Mouse (Mus musculus) MN1 (cell line): ENCODE results near the gene Smg6.
"Not testable (repeated sequence)": the region's sequence is repeated elsewhere in the genome, so short reads cannot be mapped to it uniquely, and the experiment has no call there.

ENCODE experiments used
- DNase-seq: peaks from one replicate; pipeline ENCODE4 v3.0.0-alpha.2; 2016; ENCODE audit warnings: low spot score

The Smg6 gene

DNA sequence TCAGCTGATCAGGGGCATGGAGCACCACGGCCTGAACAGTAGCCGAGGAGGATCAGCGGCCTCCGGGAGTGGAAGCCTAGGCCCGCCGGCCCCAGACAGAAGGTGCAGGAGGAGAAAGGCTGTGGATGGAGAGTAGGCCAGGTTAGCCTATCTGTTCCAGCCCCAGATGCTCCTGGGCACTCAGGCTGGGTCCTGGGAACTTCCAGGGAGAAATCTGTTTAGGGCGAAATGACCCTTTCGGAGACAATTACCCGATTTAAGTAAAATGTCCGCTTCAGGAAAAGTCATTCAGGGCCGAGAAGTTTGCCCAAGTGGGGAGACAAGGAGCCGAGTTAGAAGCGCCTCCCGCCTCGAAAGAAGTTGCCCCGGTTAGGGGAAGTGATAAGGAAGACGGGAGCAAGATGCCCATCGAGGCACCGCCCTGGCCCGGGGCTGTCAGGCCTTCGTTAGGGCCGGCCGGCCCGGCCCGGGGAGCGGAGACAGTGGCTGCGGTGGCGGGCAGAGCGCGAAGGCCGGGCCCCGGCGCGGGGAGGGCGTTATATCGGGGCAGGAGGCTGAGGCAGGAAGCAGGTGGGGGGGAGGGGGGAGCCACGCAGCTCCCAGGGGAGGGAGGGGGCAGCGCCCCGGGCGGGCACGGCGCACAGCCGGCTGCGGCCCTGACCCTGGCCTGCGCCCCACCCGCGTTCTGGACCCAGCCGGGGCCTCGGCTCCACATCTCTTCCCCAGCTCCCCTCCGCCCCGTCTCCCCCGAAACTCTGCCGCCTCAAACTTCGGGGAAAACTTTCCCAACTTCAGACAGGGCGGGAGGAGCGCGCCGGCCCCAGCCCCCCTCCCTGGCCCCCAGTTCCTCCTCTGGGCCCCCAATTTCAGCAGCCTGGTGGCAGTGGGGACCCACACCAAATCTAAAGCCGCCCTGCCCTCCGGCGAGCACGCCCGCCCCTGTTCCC is 242.3 kb downstream of the Smg6 start:
- no peak for DNase-seq

DNA sequence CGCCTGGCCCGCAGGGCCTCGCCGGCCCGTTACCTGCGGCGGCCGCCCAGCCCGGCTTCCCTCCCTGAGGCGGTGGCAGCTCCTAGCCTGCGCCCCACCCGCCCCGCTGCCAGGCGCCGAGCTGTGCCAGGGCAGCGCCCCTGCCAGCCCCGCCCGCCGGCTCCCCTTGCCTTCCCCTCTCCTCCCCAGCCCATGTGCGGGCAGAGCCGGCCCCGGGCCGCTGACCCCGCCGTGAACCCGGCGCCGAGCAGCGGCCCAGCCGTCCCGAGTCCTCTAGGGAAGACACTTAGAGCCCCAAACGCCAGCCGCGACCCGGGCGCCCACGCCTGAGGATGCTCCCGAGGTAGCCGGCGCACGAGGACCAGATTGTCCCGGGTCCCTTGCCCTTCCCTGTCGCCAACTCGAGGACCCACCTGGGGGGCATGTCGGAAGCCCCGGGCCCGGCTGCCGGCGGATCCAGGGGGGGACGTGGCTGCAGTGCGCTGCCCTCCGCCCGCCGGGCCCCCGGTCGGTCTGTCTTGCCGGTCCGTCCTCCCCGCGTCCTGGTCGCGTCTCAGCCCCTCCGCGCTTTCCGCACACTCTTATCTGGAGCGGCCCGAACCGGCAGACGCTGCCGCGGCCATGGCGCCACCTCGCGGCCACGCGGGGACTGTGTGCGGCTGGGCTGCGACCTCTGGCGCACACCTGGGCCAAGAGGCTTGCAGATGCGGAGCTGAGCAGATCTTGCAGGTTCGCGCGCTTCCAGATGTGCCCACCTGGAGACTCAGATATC is 243.2 kb downstream of the Smg6 start:
- DNase-seq = no peak

DNA sequence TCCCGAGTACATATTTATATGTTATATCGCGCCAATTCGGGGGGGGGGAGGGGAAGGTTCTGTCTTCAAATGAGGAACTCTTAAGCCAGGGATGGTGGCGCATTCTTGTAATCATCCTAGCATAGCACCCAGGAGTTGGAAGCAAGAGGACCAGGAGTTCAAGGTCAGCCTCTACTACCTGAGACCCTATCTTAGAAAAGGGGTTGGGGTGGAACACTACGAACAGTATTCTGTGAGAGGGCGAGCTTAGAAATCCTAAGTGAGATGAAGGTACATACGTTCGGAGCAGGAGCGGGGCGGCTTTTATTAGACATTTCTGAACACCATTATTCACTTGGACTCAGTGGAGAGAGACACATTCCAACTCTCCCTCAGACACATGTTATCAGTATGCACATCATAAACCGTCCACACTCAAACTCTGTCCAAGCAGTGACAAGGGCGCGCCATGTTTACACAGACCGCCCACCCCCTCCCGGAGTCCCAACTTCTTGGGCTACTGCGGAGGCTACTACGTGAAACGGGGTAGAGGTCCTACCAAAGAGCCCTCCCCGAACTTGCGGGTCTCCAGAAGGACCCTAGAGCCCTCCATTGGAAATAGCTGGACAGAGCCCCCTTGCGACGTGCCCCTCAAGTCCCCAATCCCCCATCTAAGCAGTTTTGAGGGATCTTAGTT is 243.9 kb downstream of the Smg6 start, which contains the start of gene Hic1:
Hic1 (minus strand) TSS at position 115 of the 676 bp plus-strand sequence.
- no peak for DNase-seq

DNA sequence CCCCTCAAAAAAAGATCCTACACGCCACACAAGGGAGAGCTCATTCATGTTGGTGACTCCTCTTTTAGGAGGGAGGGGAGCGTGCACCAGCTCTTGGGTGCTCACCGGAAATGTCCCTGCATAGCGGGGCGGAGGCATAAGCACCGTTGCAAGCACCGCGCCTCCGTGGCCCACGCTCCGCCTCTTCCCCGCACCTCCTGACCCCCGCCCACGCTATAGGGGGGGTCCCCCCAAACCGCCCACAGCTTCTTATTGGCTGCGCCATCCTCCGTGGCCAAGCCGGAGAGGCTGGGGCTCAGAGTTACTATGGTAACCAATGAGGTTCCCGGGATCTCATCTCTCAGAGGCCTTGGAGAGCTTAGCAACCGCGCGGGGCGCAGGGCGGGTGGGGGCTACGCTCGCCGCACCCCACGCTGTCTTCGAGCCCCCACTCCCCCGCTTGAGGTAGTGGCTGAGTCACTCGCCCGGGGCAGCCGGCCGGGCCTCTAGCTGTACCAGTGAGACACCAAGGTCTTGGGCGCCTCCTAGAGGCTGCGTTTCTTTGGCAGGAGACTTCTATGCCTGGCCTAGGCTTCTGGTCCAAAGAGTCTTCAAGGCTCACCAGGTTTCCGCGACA is 244.6 kb downstream of the Smg6 start:
- DNase-seq = peak; percentile 86

DNA sequence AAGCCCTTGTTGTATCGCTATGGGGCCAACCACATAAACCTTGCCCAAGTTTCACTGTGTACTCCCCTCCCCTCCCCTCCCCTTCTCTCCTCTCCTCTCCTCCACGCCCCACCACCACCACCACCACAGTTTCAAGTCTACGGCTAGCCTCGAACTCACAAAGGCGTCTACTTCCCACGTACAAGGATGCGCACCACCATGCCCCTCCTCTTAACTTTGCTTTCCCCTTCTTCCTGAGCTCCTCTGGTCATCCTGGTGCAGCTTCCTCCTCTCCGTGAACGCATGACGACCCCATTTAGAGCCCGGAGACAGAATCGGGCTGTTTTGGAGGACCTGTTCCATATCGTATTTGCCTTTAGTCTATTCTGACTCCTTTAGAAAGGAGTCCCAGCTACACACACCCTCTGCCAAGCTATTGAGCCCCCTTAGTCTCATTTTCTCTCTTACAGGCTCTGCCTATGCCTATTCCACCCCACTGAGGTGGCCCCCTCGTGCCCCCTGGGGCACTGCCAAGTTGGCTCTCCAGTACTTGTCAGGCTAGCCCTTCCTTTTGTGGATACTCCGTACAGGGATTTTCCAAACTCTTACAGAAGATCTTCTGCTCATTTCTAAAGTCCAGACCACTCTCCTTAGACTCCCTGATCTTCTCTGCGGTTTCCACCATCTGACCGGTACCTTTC is 245.7 kb downstream of the Smg6 start:
- no peak for DNase-seq

DNA sequence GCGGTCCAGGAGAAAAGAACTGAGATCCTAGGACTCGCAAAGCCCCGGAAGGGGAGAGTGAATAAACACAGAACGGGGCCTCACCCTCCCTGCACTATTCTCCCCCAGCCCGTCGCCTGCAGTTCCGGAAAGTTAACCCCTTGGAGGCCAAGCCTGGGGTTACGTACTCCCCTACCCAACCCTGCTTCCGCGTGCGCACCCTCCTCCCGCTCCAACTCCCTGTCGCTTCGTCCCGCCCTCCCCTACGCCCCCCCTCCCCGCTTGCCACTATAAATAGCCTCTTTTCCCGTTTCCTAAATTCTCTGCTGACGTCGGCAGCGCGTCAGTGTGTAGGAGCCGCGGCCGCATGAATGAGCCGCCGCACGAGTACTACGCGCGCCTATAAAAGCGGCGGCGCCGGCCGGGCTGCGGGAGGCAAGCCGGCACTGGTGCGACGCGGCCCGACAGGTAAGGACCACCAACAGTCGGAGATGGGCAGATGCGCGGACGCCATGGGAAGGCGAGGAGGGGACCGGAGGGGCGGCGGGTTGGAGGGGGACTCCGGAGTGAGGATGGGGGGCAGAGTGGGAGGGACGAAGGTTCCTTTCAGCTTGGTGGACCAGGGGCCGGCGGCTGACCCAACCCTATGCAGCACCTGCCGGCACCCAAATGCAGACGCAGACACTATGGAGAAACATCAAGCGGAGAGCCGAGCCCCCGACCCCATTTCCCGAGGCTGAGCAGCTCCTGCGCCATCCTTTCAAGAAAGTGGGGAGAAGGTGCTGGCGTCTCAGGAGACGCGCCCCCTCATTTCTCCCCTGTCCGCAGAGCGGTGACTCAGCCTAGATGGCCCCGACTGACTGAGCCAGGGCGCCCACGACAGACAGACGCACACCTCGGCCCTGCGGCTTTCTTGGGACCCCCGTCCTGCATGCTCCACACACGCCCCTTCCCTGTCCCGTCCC is 246.8 kb downstream of the Smg6 start:
- DNase-seq = peak; percentile 79

DNA sequence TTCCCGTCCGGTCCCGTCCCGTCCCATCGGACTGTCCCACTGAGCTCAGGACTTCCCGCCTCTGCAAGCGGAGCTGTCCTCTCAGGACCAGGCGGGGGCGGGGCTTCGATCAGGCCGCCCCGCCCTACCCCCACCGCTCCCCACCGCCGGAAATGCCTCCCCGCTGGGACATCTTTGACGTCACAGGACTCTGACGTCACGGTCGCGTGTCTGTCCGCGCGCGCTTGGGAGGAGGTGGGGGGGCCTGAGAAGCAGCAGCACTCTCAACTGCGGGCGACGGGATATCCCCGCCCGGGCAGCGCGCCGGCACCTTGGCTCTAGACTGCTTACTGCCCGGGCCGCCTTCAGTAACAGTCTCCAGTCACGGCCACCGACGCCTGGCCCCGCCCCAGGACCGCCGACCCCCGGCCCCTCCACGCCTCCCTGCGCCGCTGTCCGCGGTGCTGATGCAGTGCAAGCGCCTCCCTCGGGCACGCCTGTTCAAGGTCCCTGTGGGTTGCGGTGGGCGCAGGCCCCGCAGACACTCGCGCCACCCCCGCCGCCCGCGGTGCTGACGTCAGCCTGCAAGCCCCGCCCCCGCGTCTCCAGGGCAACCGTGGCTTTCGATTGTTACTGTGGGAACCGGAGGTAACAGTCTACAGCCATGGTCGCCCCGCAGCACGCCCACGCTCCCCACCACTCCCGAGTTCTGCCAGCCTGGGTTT is 247.6 kb downstream of the Smg6 start:
- DNase-seq = peak; percentile 92

DNA sequence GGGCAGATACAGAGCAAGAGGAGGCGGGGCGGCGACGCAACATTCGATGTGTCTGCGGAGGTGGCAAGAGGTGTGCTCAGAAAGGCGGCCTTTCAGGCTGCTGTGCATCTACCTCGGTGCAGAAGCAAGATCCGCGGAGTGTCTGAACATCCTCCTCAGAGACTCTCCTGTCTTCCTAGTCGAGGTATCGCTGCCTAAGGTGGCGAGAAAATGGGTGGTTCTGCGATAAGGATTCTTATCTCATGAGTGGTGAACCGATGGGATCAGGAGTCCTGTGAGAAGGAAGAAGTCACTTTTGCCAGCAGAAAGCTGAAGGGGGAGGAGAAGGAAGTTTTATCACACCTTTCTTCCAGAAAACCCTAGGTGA is 248.2 kb downstream of the Smg6 start:
- no peak for DNase-seq

DNA sequence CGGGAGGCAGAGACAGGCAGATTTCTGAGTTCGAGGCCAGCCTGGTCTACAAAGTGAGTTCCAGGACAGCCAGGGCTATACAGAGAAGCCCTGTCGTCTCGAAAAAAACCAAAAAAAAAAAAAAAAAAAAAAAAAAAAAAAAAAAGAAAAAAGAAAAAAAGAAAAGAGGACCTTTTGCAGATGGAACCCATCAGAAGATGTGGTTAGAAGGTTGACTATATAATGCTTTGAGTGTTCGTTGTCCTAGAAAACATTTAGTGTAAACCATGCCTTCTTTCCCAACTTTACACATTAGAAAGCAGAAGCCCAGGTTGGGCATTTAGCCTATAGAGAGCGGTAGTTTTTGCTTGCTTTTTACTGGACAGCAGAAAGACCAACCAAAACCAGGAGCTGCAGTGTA is 249.0 kb downstream of the Smg6 start:
- not testable (repeated sequence) for DNase-seq

DNA sequence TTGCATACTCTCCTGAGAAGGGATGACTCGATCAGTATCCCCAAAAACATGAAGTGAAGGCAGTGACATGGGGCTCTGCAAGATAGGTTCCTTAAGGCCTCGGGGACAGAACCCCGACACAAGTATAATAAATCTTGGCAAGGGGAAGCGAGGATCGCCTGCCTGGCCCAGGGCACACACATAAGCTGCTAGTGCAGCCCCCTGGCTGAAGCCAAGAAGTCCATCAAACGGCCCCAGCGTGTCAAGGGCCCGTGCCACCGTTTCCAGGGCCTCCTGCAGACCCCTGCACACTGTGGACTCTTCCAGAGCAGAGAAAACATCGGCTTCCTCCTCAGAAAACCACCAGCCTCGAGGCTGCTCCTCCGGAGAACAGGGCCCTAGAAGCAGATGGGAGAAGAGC is 252.4 kb downstream of the Smg6 start:
- DNase-seq = no peak

DNA sequence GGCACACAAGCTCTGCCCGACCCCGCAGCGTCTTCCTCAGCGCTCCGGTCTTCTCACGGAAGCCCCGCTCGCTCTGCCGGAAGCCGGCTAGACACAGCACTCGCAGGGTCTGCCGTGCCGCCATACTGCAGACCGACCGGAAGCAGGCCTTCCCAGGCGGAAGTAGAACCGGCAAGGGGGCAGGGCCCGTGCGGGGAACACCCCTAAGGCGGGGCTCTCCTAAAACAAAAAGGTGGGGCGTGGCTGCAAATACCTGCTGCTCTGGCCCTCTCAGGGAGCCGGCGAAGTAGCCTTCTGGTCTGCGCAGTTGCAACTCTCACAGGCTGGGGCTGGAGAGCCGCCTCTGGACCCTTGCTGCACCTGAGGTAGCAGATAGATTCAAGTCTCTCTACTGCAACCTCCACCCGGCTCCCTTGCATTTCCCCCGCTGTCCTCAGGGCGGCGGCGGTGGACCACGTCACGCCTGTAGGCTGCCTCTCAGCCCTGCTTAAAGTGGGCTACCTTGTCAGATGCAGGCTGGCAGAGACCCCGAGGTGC is 253.1 kb downstream of the Smg6 start, which contains the start of gene Ovca2:
Ovca2 (minus strand) TSS at position 164 of the 537 bp plus-strand sequence.
- DNase-seq = peak; percentile 46

DNA sequence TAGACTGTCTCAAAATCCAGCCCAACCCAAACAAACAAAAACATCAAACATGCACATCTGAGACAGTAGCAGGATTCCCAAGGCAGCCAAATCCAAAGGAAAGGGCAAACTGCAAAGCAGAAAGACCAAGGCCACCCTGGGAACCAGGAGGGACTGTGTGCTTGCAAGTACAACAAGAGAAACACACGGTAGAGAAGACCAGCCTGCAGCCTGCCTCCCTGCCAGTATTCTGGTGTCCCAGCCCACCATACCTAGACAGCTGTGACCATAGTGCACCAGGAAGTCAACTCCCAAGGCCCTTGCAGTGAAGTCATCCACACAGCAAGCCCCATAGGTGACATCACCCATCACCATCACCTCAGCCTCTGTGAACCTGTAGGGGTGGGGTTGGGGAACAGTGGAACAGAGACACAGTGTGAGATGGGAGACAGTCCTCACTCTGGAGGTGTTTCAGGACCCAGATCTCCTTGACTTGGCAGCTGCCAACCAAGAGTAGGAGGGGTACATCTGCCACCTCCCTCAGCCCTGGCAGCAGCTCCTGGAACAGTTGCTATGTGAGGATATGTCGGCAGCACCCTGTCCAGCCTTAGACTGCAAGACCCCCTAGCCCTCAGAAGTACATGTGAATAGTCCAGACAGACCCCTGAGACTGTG is 258.4 kb downstream of the Smg6 start:
- no peak for DNase-seq

DNA sequence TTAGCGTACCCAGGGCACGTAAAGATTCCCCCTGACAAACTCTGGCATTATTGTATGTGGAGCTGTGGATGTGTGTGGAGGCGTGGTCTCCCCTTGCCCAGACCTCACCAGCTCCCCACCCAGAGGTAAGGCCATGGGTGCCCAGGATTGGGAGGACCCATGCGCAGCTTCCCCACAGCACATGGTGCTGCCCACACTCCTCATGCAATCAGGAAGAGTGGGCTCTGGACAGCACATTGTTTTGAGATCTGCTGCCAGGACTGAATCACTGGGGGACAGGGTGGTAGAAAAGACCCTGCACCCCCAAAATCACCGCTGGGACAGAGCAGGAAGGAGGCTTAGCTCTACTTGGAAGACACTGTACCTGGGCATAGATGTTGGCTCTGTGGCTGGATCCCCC is 258.9 kb downstream of the Smg6 start:
- no peak for DNase-seq

DNA sequence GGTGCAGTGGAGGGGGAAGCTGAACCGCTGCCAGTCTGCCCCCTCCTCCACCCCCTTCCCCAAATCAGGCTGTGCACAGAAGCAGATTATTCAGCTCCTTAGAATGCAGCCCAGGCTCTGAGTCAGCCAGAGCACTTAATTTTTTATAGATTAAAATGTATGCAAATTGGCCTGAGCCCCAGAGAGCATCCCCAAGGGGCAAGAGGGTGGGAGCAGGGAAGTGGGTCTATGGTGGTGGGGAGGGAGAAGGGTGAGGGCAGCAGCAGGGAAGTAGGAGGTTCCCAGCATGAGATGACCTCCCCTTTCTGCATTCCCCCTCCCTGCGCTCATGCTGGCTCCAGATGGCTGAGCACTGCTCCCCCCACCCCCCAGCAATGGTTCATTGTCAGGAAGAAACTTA is 259.4 kb downstream of the Smg6 start:
- peak; percentile 36 for DNase-seq

DNA sequence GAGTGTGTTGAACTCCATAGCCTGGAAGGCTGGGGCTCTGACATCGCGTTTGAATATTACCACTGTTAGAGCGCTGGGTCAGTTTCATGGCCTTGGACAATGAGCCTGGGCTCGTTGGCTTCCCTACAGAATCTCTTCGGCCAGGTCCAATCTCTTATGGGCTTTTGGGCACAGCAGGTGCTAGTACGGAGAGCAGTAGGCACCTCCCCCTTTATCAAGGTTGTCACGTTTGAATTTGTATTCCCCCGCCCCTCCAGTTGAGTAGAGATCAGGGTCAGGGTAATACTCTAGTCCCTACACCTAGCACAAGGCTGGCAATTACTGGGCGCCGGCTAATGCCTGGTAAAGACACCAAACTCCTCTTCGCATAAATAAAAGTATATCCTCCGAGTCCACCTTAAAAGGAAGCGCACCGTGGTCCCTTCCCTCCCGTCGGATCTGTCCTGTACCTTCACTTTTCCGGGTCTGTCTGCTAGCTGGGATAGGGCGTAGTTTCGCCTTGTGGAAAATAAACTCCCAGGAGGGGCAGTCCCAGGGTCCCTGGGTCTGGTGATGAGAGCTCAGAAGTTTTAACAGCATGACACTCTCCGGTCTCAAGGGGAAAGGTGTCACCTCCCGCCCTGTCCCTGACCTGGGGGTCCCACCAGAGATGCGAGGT is 264.2 kb downstream of the Smg6 start:
- peak; percentile 49 for DNase-seq

DNA sequence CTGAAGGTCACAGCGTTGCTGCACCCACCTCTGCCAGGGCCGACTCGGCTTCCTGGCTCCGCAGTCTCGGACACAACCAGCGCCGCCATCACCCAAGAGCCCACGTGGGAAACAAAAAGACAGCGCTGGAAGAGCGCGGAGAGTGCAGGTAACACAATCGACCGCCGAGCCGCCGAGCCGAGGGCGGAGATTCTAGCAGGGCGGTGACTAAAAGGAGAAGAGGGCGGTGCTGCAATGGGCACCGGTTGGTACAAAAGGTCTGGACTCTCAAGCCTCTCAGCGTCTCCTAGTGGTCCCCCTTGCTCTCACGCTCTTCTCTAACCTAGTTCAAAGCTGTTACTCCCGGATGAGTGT is 264.7 kb downstream of the Smg6 start:
- peak; percentile 95 for DNase-seq

DNA sequence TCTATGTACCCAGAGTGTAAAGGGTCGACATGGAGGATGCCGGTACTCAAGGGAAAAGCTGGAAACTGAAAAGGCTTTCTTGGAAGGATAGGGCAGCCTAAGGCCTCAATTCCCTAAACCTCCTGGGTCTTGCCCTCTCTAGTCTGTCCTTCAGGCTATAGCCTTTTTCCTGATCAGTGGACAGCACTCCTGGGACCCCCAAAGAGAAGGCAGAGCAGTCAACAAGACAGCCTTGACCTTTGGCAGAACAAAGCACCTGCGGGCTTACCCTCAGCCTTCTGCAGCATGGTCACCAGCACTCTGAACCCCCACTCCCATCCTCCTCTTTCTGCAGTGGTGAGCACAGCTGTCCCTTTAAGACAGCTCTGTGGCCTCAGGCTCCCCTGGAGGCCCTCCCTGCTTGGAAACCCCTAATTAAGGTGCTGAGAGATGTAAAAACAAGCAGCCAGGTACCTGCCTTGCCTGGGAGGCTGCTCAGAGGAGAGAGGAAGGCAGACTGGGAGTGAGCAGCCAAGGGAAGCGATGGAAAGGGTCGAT is 265.4 kb downstream of the Smg6 start, which contains the start of gene Dph1:
Dph1 (minus strand) TSS at position 337 of the 537 bp plus-strand sequence.
- DNase-seq = no peak

DNA sequence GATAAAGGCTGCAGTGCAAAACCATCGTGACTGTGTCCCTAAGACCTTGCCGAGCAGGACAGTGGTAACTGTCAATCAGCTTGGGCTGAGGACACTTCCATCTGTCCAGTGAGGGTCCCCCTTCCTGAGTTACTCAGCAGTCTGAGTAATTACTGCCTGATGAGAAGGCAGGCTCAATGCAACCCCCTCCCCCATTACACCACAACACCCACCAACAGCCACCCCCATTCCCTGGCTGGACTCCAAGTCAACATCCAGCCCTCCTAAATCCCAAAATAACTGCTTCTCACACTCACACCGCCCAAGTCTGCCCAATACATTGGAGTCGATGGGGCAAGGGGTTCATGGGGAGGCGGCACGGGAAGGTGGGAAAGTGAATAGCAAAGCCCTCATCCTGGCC is 266.2 kb downstream of the Smg6 start:
- no peak for DNase-seq
